Mouse (Mus musculus) urinary bladder, postnatal 10 days (tissue): ENCODE measurements around the gene Tbx21.

Source experiments
- DNase-seq: peaks from one replicate; pipeline ENCODE4 v3.0.0; 2022; ENCODE audit warnings: low spot score

Gene Tbx21

GRCm38 (mm10) chr11:97114671-97115601, at the start of gene Tbx21:
TSS of gene Tbx21 (minus strand) at chr11:97115331.
- no peak for DNase-seq

DNA sequence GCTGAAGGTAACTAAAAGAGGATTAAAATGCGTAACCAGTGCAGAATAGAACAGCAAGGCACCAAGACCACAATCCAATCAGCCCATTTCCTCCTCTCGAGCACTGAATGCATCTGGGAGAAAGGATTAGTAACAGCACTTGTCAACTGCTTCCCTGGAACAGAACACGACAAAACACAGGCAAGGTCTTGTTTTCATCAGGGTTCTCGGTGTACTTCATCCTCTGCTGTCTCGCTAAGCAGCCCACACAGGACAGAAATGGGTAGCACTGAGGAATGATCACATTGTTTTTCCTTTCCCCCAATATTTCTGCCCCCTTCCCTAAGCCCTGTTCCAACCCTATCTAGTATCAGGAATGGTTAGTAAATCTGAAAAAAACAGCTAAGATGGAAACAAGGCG, 45.2 kb upstream of the Tbx21 start:
- no peak for DNase-seq

DNA sequence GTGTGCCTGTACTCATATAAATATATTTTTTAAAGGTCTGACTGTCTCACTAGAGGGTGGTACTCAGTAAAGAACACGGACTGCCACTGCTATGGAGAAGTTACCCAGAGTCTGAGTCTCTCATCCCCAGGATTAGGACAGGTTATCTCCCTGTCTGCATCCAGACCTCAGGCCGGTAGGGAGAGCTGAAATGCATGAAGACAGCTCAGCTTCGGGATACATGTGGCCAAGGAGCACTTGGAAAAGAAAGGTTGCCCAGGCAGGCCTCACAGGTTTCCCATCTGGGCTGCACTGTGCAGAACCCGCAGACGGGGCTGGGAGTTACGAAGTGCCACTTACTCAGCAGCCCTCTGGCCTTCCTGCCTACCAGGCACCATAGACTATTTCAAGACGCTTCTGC, 41.9 kb upstream of the Tbx21 start:
- DNase-seq = no peak

DNA sequence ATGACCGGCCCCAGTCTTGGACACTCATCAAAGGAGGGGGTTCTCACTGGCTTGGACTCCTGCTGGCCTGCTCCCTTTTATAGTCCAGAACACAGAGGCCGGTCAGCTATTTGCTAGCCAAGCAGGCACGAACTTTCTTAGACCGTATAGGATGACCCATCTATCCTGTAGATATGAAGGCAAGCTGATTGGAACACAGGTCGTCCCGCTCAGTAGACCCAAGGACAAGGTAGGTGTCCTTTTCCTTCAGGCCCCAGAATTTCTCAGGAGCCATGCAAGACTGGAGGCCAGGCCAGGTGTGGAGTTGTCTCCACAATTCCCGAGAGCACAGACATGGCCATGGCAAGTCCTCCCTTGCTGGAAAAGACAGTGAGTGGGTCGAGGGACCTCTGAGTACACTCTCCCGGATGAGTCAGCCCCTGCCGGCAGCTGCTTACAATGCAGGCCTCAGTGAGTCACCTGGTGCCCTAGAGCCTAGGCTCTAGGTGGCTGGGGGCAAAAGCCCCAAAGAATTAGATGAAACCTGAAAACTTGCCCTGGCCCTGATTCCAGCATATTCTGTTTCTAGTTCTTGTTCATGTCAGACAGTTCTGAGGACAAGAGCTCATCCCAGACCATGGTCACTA, 37.6 kb upstream of the Tbx21 start:
- no peak for DNase-seq

GRCm38 (mm10) chr11:97152023-97152426, 36.9 kb upstream of the Tbx21 start:
- DNase-seq = no peak

DNA sequence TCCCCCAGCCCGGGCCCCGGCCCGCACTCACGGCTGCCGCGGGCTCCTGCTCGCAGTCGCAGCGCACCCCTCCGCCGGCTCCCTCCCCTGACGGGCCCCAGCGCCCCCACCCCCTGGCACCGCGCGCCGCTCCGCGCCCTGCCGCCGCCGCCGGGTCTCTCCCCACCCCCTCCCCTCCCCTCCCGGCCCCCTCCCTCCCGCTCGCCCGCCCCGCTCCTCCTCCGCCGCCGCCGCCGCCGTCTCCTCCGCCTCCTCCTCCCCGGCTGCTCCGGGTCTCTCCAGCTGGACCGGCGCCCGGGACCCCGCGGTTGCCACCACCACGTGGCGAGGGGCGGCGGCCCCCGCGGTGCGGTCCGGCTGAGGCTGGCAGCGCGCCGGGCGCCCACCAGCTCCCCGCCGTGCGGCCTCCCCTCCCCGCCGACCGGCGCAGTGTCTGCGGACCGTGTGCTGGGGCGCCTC, 36.2 kb upstream of the Tbx21 start, which contains the start of gene Tbkbp1:
TSS of gene Tbkbp1 (minus strand) at position 153 of the 459 bp plus-strand sequence.
- no peak for DNase-seq

DNA sequence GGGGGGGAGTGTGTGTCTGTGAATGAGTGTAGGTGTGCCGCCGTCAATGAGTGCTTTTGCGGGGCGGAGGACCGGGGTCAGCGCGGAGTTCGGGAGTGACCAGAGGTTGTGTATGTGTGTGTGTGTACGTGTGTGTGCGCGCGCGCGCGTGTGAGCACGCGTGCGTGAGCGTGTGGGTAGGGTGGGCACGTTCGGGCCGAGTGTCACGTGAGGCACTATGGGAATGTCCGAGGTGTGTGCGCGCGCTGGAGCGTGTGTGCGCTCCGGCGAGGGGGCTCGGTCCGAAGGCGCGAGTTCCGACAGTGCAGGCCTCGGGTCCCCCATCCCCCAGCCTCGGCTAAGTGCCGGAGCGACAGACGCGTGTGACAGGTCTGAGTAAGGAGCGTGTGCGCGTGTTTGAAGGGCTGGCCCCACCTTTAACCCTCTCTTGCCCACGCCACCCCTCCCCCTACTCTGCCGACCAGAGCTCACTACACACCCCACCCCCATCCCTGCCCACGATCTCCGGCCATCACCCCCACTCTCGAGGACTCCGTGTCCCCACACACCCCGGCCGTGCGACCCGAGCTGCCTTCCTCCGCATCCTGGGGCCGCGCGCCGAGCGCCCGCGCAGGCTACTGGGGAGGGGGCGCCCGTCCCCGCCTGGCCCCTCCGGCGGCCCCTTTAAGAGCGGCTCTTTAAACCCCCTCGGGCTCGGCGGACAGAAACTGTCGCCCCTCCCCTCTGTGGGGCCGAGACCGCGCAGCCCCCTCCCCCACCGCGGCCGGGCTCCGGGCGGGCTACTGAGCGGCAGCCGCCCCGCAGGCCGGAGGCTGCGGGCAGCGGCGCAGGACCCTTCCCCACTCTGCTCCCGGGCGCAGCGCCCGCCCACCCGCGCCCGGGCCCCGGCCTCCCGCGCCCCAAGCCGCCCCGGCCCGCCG, 35.5 kb upstream of the Tbx21 start:
- DNase-seq = no peak

GRCm38 (mm10) chr11:97149995-97150410, 34.9 kb upstream of the Tbx21 start:
- DNase-seq = no peak

DNA sequence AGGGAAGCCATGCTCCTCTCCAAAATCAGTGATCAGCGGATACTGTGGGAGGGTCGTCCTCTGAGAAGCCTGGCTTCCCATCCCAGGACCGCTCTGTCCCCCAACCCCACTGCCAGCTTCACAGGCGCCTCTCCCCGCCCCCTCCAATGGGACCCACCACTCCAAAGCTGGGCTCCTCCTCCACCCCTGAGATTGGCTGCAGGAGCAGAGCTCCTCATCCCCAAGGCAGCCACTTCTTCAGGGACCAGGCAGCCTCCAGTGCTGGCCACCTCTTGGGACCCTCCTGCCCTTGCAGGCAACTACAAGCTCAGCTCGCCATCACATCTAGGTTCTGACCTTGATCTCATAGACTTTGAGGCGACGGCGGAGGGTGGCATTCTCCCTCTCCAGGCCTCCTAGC, 33.9 kb upstream of the Tbx21 start:
- no peak for DNase-seq

DNA sequence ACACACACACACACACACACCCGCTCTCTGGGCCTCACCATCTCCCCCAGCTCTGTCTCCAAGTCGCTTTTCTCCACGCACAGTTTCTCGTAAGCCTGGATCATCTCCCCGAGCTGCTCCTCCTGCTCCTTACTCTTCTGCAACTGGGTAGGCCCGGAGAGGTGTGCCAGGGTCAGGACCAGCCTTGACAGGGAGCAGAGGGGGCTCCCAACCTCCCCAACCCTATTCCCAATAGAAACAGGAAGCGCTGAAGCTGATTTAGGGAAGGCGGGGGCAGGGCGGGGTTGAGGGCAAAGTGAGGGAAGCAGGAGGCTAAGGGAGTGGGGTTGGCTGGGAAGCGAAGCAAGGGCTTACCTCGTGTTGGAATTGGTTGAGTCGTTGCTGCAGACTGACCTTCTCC, 33.5 kb upstream of the Tbx21 start:
- no peak for DNase-seq

- no peak for DNase-seq
Observed at GRCm38 (mm10) chr11:97147333-97147732, 32.2 kb upstream of the Tbx21 start.

- DNase-seq = no peak
Observed at GRCm38 (mm10) chr11:97146724-97147123, 31.6 kb upstream of the Tbx21 start.

DNA sequence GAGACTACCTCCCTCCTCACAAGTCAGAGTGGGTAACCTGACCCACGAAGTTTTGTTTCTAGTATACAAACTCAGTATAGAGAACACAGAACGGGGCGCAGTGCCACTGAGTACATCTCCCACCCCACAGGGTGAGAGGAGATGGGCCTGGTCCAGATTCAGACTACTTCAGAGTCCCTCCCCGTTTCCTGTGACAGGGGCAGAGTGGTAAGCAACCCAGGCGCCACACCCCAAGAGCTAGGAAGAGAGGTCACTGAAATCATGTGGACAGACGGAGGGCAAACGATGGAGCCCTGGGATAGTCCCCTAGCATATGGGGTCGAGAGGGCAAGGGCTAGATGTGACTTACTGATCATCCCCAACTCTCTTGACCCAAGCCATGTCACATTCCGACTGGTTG, 30.8 kb upstream of the Tbx21 start:
- DNase-seq = no peak

DNA sequence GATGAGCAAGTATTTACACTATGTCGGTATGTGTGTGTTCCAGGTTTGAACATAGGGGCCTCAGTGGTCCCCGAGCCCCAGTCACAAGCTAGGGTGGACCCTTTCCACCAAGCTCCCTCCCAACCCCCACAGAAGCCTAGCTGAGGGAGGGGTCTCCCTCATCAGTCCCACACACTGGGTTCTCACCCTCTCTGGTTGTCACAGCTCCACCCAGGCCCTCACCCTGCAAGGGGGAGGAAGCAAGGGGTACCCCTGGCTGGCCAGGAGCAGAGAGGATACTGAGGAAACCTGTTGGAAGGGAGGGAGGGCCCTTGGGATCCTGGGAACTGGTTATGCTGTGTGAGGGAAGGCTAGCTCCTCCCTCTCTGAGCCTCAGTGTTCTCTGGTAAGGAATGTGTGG, 30.2 kb upstream of the Tbx21 start:
- DNase-seq = no peak

DNA sequence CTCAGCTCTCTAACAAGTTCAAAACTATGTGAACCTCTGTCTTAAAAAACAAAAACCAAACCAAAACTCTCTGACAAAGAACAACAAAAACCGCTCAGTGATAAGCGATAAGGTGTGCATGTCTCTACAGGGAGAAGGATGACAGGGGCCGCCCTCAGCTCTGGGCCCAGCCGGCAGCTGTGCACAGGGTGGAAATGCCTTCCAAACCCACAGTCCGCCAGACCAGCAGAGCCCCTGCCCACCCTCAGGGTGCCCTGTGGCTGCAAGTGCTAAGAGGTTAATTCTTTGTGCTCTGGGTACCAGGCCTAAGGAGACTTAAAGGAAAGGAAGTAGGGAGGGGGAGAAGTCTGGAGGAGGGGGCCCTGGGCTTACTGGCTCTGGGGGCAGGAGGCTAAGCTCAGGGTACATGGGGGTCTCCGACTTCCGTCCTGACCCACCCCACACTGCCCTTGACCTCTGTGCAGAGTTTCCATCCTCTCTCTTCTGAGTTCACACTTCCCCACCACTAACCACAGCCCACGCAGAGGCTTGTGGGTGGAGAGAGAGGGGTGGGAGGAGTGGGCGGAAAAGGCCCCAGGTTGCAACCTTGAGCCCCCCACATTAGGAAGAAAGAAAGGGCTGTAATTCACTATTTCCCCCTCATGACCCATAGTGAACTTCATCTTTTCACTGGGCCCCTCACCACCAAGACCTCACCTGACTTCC, 28.2 kb upstream of the Tbx21 start:
- DNase-seq = no peak

DNA sequence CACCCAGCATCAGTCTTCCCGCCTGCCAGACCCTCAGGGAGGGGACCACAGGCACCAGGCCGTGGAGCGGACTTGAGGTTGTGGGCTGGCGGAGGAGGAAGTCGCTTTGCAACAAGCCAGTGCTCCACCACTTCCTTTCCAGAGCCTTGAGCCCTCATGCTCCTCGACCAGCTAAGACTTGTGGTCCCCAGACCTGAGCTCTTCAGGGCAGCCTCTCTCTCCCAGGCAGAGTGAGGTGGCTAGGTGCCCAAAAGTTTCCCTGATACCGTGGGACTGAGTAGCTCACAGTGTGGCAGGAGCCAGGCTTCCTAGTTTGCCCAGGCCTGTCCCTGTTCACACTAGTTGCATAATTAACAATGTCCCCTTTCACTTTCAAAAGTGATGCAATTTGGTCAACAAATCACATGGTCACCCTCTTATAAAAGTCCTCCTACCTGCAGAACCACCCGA, 27.1 kb upstream of the Tbx21 start:
- no peak for DNase-seq

DNA sequence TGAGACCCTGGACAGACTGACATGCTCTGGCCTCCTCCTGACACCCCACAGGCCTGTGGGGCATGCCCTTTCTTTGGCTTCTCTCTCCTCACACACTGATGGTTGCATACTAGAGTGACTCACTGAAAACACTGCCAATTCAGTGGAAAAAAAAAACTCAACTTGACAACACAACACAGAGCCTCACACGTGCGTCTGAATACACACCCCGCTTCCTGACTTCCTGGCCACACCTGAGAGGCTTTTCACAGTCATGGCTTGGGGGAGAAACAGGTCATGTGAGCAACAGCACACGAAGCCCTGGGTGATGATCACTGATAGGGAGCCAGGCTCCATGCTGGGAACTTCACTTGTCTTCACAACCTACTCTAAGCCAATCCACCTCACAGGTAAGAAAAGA, 25.7 kb upstream of the Tbx21 start:
- no peak for DNase-seq

DNA sequence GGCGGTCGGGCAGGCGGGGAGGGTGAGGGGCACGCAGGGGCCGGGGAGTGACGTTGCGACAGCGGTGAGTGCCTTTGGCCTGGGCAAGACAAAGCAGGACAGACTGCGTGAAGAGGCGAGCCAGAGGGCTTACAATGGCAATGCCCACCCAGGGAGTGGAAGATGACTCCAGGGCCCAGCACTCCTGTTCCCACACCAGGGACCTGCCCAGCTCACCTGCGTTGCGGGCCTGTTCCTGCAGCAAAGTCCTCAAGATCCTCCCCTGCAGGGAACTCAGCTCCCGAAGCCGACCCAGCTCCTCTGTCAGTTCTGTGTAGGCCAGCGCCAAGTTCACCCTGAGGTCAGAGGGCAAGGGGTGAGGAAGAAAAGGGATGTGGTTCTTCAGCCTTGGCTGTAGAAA, 24.1 kb upstream of the Tbx21 start:
- no peak for DNase-seq

DNA sequence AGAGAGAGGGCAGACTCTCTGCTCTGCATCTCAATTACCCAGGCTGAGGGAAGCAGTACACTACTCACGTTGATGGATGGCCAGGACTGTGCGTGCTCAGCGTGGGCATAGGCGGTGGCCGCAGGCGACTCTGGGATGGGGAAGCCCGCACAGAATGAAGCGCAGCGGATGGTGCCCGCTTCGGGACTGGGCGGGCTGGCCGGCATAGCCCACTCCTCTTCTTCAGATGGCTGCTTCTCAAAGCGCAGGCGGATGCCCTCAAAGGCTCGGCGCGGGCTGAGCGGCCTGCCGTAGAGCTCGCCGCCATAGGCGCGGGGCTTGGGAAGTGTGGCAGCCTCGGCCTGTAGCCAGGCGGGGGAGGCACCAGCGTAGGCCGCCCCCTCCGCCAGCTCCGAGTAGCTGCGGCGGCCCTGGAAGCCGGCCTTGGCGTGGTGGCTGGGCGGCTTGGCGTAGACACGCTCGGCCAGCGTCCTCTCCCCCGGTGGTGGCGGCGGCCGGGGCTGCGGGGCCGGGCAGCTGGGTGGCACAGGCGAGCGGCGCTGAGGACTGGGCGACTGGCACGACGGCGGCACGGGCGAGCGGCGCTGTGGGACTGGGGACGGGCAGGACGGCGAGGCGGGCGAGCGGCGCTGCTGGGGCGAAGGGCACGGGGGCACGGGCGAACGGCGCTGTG, 23.6 kb upstream of the Tbx21 start:
- no peak for DNase-seq

DNA sequence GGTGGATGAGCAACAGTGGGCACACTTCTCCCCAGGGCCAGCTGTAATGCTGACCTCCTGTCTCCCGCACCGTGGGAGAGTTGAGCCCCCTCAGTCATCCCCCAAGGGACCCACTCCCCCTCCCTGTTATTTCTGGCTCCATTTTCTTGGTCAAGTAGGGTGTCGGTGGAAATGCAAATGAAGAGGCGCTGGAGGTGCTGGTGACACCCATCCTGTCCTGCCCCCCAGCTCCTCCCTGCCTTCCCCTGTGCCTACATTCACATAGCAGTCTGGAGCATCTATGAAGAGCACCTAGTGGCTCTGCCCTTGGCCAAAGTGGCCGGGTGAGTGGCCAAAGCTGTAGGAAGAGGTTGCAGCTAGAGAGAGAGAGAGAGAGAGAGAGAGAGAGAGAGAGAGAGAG, 18.1 kb upstream of the Tbx21 start:
- DNase-seq = no peak

GRCm38 (mm10) chr11:97132185-97132584, 17.1 kb upstream of the Tbx21 start:
- no peak for DNase-seq
